In genomic region chr12:12496593-12497141, GRCm38 (mm10) we compare ENCODE assay signal across 10 mouse cellular contexts.
A peak's percentile ranks its signal among the peaks of the same experiment; 100 is the strongest.
DNase-seq lines count a peak whose midpoint lies in the region; ATAC-seq lines count a peak whose summit lies in the region.
"Had no signal": no experiment of that assay in that cellular context is flagged by ENCODE, and none has a peak within 500 bp of the region (broad histone marks: within the 10 kb centered on the region; RNA-seq: fewer than 3 reads in every experiment).

No protein-coding gene starts in this region.

- H3K4me2 ChIP-seq in kidney, embryonic 16.5 days (replicated peaks; ENCODE audit: low read depth, low read length) = no peak overlapping the region
- H3K4me2 ChIP-seq: embryonic facial prominence, embryonic 15.5 days; limb, embryonic 15.5 days had no signal

- intact Hi-C loops in gastrocnemius, postnatal 36 days (cut with DNase I) = no loop called here

- no peaks in the 10 kb centered on the region for H3K9me3 ChIP-seq in kidney, embryonic 16.5 days (ENCODE audit: low read length)
- H3K9me3 ChIP-seq: embryonic facial prominence, embryonic 15.5 days; limb, embryonic 15.5 days had no signal

- no peak overlapping the region for H3K9ac ChIP-seq in kidney, embryonic 16.5 days (replicated peaks; ENCODE audit: low read length)
- H3K9ac ChIP-seq: embryonic facial prominence, embryonic 15.5 days; limb, embryonic 15.5 days had no signal

- peak; percentile 5 for DNase-seq in gastrocnemius, postnatal 10 days
- DNase-seq in gastrocnemius, postnatal 36 days = no peak
- peak; percentile 76 to 84 for DNase-seq in adrenal gland, postnatal 36 days
- peak; percentile 26 for DNase-seq in gonadal fat pad, adult 2 months (ENCODE audit: low read depth)
- peak; percentile 19 to 43 for DNase-seq in lung, adult 18-20 months
- DNase-seq in right cerebral cortex, postnatal 4 days = peak; percentile 42
- DNase-seq in thymus, postnatal 25 days = no peak

- peaks cover 4% of the 10 kb centered on the region; the same call in 1 of the 2 replicates for H3K4me1 ChIP-seq in kidney, embryonic 16.5 days (ENCODE audit: insufficient read depth, low read length)

- no peak overlapping the region for H3K27ac ChIP-seq in kidney, embryonic 16.5 days (ENCODE audit: low read length)
- H3K27ac ChIP-seq: embryonic facial prominence, embryonic 15.5 days; limb, embryonic 15.5 days had no signal

- H3K4me3 ChIP-seq in kidney, embryonic 16.5 days (ENCODE audit: low read length) = no peak overlapping the region
- H3K4me3 ChIP-seq: embryonic facial prominence, embryonic 15.5 days; limb, embryonic 15.5 days had no signal

- ATAC-seq in kidney, embryonic 16.5 days (ENCODE audit: low FRiP score, low TSS enrichment) = 0 out of 2 replicates have a peak, but pooled peaks have one; percentile 39

- WGBS in kidney, embryonic 16.5 days = 51% methylated on average over 7 of the region's 7 CpGs

- H3K36me3 ChIP-seq in kidney, embryonic 16.5 days (ENCODE audit: insufficient read depth, low read length) = no peaks in the 10 kb centered on the region
- H3K36me3 ChIP-seq: embryonic facial prominence, embryonic 15.5 days; limb, embryonic 15.5 days had no signal

- no peaks in the 10 kb centered on the region for H3K27me3 ChIP-seq in kidney, embryonic 16.5 days (ENCODE audit: insufficient read depth, low read length)
- H3K27me3 ChIP-seq: embryonic facial prominence, embryonic 15.5 days; limb, embryonic 15.5 days had no signal

Comparison
In these comparisons a context has a peak if more than half of its experiments do, and no peak if none do; other contexts are left out.
1. DNase-seq: peak in gastrocnemius, postnatal 10 days (single experiment), adrenal gland, postnatal 36 days (2 of 2), gonadal fat pad, adult 2 months (single experiment), lung, adult 18-20 months (2 of 2) and right cerebral cortex, postnatal 4 days (single experiment); none in gastrocnemius, postnatal 36 days (0 of 2) and thymus, postnatal 25 days (single experiment).